Mouse (Mus musculus): ENCODE measurements at regions not wholly inside any gene's neighbourhood (a gene's known extent, or its start where the extent isn't known, plus 50 kb on each side); places are given as distances from the start of the nearest gene placed in this dataset.
A peak's percentile ranks its signal among the peaks of the same experiment; 100 is the strongest.

DNA sequence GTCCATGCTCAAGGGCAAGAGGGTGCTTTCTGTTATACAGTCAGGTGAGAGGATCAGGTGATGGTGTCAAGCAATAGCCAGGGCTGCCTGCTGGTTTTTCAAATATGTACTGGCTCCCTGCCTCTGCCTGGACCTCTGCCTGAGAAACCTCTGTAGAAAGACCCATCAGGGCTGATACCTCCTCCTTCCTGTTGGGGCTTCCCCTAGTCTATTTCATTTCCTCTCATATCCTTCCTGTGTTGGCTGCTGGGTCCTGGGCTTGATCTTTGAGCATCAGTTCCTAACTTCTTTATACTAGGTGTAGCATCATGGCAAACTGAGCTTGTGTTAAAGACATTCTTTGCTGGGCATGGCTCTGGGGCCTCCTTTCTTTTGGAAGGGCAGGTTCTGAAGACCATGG, 89.5 kb downstream of the Tmem38b start:
- Histone ChIP-seq H3K27me3 (no peaks in the 10 kb centered on the region), H3K9ac (no peak overlapping the region), H3K4me1 (replicated peaks) (no peaks in the 10 kb centered on the region), H3K27ac (replicated peaks) (no peak overlapping the region), H3K36me3 (no peaks in the 10 kb centered on the region), H3K4me3 (no peak overlapping the region), H3K4me2 (no peak overlapping the region), H3K9me3 (no peaks in the 10 kb centered on the region)
- no peak for ATAC-seq (ENCODE audit: low FRiP score, low read depth)

DNA sequence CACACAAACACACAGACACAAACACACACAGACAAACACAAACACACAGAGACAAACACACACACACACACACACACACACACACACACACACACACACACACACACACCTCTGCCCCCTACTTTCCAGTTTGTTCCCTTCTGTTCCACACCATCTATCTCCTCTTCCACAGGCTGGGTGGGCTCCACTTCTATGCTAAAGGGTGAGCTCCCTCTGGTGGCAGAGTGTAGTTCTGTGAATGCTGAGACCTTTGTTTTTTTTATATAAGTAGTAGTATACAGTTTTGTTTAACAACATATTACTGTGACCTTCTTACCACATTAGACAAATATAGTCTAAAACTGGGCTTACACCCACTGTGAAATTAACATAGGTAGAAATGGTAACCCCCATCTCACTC, 93.3 kb downstream of the Tmem38b start:
- ATAC-seq (ENCODE audit: low FRiP score, low read depth): no peak
- Histone ChIP-seq H3K4me2 (no peak overlapping the region), H3K4me1 (replicated peaks) (no peaks in the 10 kb centered on the region), H3K36me3 (no peaks in the 10 kb centered on the region), H3K27me3 (no peaks in the 10 kb centered on the region), H3K27ac (replicated peaks) (no peak overlapping the region), H3K4me3 (no peak overlapping the region), H3K9me3 (no peaks in the 10 kb centered on the region), H3K9ac (no peak overlapping the region)

DNA sequence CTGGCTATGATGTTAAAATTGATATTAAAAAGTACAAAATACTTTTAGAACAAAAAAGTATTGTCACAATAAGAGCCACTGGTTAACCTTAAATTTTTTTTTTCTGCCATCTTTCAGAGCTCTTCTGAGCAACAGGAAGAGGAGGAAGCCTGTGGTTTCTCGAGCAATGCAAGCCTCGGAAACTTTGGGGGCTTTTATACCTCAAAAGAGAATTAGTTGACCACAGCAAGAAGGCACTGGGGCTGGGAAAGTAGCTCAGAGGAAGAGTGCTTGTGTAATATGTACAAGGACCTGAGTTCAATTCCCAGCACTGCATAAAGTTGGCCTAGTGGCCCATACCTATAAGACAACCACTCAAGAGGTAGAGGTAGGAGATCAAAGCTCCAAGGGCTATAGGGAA, 94.7 kb downstream of the Tmem38b start:
- Histone ChIP-seq H3K9ac (no peak overlapping the region), H3K4me2 (no peak overlapping the region), H3K4me1 (replicated peaks) (no peaks in the 10 kb centered on the region), H3K36me3 (no peaks in the 10 kb centered on the region), H3K27ac (replicated peaks) (no peak overlapping the region), H3K9me3 (no peaks in the 10 kb centered on the region), H3K4me3 (no peak overlapping the region), H3K27me3 (no peaks in the 10 kb centered on the region)
- WGBS: 88% methylated on average over 2 of the region's 2 CpGs
- no peak for ATAC-seq (ENCODE audit: low FRiP score, low read depth)

DNA sequence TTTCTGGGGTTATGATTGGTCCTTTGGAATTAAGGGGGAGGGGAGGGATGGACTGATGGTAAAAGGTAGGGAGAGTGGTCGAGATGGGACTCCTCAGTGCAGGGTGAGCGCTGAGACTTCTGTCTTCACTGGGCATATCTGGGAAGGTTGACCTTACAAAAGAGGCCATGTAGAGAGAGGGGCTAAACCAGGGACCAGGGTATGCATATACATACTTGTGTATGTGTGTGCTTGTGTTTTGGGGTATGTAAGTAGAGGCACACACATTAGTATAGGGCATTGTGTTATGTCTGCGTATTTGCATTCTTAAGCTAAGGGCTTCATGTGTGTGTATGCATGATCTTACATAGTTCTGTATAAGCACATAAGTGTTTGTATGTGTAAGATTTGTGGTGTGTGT, 105.2 kb downstream of the Tmem38b start:
- H3K36me3 ChIP-seq: no peaks in the 10 kb centered on the region
- H3K4me1 ChIP-seq (replicated peaks): peaks cover 3% of the 10 kb centered on the region; the same call in 1 of the 2 replicates
- WGBS: 87% methylated on average over 3 of the region's 3 CpGs
- H3K9ac ChIP-seq: no peak overlapping the region
- peak; percentile 30; the same call in 1 of the 2 replicates for ATAC-seq (ENCODE audit: low FRiP score, low read depth)
- H3K27ac ChIP-seq (replicated peaks): no peak overlapping the region
- H3K4me3 ChIP-seq: no peak overlapping the region
- no peak overlapping the region for H3K4me2 ChIP-seq
- H3K27me3 ChIP-seq: no peaks in the 10 kb centered on the region
- no peaks in the 10 kb centered on the region for H3K9me3 ChIP-seq

DNA sequence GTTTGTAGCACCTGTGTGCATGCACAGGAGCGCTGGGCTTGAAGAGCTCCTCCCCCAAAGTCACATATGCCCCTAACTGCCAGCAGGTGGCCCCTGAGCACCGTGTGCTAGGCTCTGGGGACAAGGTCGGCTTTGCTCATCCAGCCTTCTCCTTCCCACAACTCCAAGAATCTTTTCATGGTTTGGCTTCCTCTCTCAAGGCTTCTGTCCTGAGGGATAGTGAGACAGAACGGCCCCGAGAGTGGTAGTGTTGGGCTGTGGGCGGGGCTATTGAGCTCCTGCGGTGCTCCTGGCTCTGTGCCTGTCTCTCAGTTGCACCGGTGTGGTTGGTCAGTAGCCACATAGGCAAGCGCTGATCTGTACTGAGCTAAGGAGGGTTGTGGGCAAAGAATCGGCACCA, 105.7 kb downstream of the Tmem38b start:
- H3K4me3 ChIP-seq: no peak overlapping the region; the same call in 1 of the 2 replicates
- peak overlapping the region; percentile 47 for H3K4me2 ChIP-seq
- peak; percentile 80 for ATAC-seq (ENCODE audit: low FRiP score, low read depth)
- H3K9ac ChIP-seq: no peak overlapping the region
- no peaks in the 10 kb centered on the region for H3K27me3 ChIP-seq
- WGBS: 18% methylated on average over 10 of the region's 10 CpGs
- H3K36me3 ChIP-seq: no peaks in the 10 kb centered on the region
- H3K9me3 ChIP-seq: no peaks in the 10 kb centered on the region
- peaks cover 3% of the 10 kb centered on the region; the same call in 1 of the 2 replicates for H3K4me1 ChIP-seq (replicated peaks)
- H3K27ac ChIP-seq (replicated peaks): no peak overlapping the region

DNA sequence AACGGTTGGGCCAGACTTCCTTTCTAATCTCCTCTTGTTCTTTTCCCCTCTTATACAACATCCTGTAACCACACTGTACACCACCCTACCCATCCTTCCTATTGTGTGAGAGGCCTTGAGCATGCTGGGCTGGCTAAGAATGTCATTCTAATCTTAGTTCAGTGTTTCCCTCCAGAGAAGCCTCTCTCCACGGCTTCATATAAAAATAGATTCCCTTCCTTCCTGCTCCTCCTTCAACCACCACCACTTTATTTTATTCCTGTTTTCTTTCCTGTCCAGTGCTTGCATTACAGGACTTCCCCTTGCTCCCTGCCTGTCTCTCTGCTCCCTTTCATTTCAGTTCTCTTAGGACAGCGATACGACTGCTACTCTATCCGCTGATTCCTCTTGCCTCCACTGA, 109.5 kb downstream of the Tmem38b start:
- ATAC-seq (ENCODE audit: low FRiP score, low read depth): no peak
- 78% methylated on average over 5 of the region's 5 CpGs for WGBS
- H3K27ac ChIP-seq (replicated peaks): no peak overlapping the region
- H3K9me3 ChIP-seq: no peaks in the 10 kb centered on the region
- H3K4me2 ChIP-seq: no peak overlapping the region
- no peaks in the 10 kb centered on the region for H3K27me3 ChIP-seq
- no peak overlapping the region for H3K4me3 ChIP-seq
- no peak overlapping the region for H3K9ac ChIP-seq
- H3K4me1 ChIP-seq (replicated peaks): peaks cover 3% of the 10 kb centered on the region; the same call in 1 of the 2 replicates
- H3K36me3 ChIP-seq: no peaks in the 10 kb centered on the region

DNA sequence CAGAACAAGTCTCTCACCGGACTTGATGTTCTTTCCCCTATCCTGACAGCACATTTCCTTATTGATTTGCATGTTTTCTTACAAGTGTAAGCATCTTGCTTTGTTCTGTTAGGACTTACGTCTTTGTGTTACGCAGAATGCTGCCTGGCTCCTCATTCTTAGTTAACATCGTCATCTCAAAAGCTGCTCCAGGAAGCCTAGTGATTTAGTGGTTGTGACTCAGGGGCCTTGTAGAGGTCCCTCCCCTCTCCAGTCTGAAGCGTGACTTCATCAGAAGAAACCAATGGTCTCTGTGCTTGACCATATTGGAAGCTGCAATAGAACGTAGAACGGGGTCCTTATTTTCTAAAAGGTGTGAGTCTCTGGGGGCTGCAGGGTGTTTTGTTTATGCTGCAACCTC, 122.9 kb downstream of the Tmem38b start:
- 83% methylated on average over 7 of the region's 7 CpGs for WGBS

DNA sequence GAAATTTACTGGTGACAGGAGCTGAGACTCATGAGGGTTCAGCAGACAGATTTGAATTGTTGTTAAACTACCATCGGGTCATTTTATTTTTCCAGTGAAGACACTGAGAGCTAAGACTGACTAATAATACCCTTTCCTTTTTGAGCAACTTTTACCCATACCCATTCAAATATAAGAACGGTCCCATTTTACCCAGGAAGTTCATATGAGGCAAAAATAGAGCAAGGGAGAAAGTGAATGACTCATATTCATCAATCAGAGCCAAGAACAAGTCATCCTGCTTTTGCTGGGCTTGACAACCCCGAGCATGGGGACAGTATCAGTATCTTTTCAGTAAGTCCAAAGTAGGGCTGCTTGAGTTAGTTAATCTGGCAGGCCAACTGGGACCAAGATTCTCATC, 123.3 kb downstream of the Tmem38b start:
- Histone ChIP-seq H3K27me3 (no peaks in the 10 kb centered on the region), H3K4me2 (no peak overlapping the region), H3K9me3 (no peaks in the 10 kb centered on the region), H3K4me1 (replicated peaks) (peaks cover 12% of the 10 kb centered on the region), H3K4me3 (no peak overlapping the region), H3K9ac (no peak overlapping the region), H3K27ac (replicated peaks) (no peak overlapping the region), H3K36me3 (no peaks in the 10 kb centered on the region)
- WGBS: 93% methylated on average over 3 of the region's 3 CpGs
- no peak for ATAC-seq (ENCODE audit: low FRiP score, low read depth)

More for the DNA sequence above, 122.9 kb downstream of the Tmem38b start:
- Histone ChIP-seq H3K27ac (replicated peaks) (no peak overlapping the region), H3K4me3 (no peak overlapping the region), H3K9me3 (no peaks in the 10 kb centered on the region), H3K27me3 (no peaks in the 10 kb centered on the region), H3K4me1 (replicated peaks) (peaks cover 12% of the 10 kb centered on the region), H3K4me2 (no peak overlapping the region), H3K36me3 (no peaks in the 10 kb centered on the region), H3K9ac (no peak overlapping the region)
- no peak for ATAC-seq (ENCODE audit: low FRiP score, low read depth)

DNA sequence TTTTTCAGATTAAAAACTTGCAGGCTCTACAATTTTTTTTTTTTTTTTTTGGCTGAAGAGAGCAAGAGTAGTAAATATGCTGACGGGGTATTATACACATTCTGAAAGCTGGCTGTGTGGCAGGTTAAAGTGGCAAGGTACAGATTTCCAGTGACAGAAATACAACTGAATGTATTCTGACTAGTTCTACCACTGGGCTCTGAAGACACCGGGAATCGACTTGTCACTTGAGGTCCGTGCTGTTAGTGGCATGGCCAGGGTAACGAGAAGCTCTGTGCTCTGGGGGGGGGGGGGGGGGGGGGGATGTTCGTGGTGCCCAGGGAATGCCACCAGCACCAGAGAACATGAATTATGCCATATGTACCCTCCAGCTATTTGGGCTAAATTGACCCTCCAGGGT, 124.7 kb downstream of the Tmem38b start:
- Histone ChIP-seq H3K9ac (no peak overlapping the region), H3K27me3 (no peaks in the 10 kb centered on the region), H3K36me3 (no peaks in the 10 kb centered on the region), H3K4me1 (replicated peaks) (peaks cover 12% of the 10 kb centered on the region), H3K9me3 (no peaks in the 10 kb centered on the region), H3K4me3 (no peak overlapping the region), H3K27ac (replicated peaks) (no peak overlapping the region; the same call in 1 of the 2 replicates), H3K4me2 (no peak overlapping the region)
- 39% methylated on average over 6 of the region's 6 CpGs for WGBS
- 0 out of 2 replicates have a peak, but pooled peaks have one; percentile 27 for ATAC-seq (ENCODE audit: low FRiP score, low read depth)

DNA sequence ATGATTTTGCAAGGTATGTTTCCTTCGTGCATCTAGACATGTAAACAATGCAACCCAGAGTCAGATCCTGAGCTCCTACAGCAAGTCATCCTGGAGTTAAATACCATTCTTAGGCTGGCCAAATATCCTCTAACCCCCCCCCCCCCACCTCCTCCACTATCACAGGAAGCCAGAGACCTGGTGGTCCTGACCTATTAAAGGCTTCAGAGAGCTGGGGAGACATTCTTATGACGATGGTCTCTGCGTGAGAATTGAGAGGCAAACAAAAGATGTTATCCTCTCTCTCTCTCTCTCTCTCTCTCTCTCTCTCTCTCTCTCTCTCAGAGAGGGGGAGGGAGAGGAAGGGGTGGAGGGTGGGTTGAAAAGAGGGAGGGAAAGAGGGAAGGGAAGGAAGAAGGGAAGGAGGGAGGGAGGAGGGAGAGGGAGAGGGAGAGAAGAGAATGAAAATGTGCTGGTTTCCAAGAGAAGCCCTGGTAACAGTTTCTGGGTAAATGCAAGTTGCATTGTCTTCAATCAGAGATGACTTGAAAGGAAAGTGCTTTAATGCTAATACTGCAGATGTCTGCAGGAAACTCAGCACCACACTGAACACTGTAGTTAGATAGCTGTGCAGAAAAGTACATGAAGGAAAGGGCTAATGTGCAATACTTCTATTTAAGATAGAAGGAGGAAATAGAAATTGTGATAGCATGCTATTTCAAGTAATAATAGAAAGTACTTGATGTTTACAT, 125.3 kb downstream of the Tmem38b start:
- H3K9ac ChIP-seq: no peak overlapping the region
- H3K27me3 ChIP-seq: no peaks in the 10 kb centered on the region
- H3K4me1 ChIP-seq (replicated peaks): peaks cover 12% of the 10 kb centered on the region
- H3K9me3 ChIP-seq: no peaks in the 10 kb centered on the region
- 23% methylated on average over 3 of the region's 3 CpGs for WGBS
- no peak overlapping the region for H3K4me2 ChIP-seq
- H3K27ac ChIP-seq (replicated peaks): peak overlapping the region; percentile 29; the same call in 1 of the 2 replicates
- no peak overlapping the region for H3K4me3 ChIP-seq
- H3K36me3 ChIP-seq: no peaks in the 10 kb centered on the region
- ATAC-seq (ENCODE audit: low FRiP score, low read depth): no peak

DNA sequence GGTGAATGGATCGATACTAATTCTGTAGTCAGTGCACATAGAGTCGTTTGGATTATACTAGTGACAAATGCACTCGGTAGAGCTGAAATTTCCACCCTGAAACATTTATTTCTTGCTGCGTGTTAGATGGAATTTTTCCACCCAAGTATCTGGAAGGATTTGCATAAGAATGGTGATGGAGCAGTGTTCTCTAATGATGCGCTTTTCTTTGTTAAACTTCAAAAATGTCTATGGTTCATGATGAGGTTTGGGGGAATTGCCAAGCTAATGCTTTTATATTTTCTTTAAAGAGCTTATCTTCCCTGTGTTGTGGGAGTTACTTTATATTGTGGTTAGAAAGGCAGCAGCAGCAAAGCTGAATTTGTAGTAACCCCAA, 125.9 kb downstream of the Tmem38b start:
- Histone ChIP-seq H3K27ac (replicated peaks) (peak overlapping the region; percentile 29; the same call in 1 of the 2 replicates), H3K4me2 (no peak overlapping the region), H3K36me3 (no peaks in the 10 kb centered on the region), H3K9ac (no peak overlapping the region), H3K9me3 (no peaks in the 10 kb centered on the region), H3K4me1 (replicated peaks) (peaks cover 12% of the 10 kb centered on the region), H3K27me3 (no peaks in the 10 kb centered on the region), H3K4me3 (no peak overlapping the region)
- no peak for ATAC-seq (ENCODE audit: low FRiP score, low read depth)
- 37% methylated on average over 5 of the region's 5 CpGs for WGBS

DNA sequence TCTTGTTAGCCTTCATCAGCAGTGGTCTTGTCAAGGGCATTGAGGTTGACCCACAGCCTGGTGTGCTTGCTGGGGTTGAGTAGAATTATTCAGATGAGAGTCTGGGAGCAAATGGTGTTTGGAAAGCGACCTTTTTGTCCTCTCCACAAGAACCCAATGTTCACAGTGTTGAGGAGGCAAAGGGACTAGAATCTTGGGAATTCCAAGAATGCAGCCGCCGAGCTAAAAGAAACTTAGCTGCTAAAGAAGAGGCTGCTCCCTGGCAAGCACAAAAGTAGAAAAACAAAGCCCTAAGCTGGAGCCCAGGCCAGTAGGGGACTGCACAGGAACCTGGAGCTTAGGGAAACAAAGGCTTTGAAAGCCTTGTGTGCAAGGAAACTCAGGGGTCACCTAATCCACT, 126.4 kb downstream of the Tmem38b start:
- Histone ChIP-seq H3K27me3 (no peaks in the 10 kb centered on the region), H3K4me3 (no peak overlapping the region), H3K36me3 (no peaks in the 10 kb centered on the region), H3K4me1 (replicated peaks) (peaks cover 12% of the 10 kb centered on the region), H3K27ac (replicated peaks) (peak overlapping the region; percentile 29; the same call in 1 of the 2 replicates), H3K9me3 (no peaks in the 10 kb centered on the region), H3K4me2 (no peak overlapping the region), H3K9ac (no peak overlapping the region)
- 6% methylated on average over 3 of the region's 3 CpGs for WGBS
- ATAC-seq (ENCODE audit: low FRiP score, low read depth): no peak

DNA sequence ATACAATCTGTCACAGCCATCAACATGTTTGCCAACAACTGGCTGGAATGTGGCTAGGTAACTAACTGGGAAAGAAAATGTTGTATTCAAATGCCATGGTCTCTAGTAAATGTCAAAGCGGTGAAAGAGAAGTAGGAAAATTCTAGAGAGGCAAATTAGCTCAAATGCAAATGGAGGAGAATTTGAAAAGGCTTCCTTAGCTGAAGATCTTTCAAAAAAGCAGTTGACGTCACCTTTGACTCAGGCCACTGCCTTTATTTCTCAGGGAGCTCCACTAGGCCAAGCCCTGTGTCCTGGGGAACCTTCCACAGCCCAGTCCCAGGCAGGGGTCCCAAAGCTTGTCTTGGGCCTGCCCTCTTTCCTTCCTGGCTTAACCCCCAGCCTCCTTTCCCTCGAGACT, 136.6 kb downstream of the Tmem38b start:
- H3K4me3 ChIP-seq: no peak overlapping the region
- ATAC-seq (ENCODE audit: low FRiP score, low read depth): no peak
- no peak overlapping the region for H3K4me2 ChIP-seq
- WGBS: 67% methylated on average over 3 of the region's 3 CpGs
- no peaks in the 10 kb centered on the region for H3K27me3 ChIP-seq
- H3K9me3 ChIP-seq: no peaks in the 10 kb centered on the region
- H3K36me3 ChIP-seq: no peaks in the 10 kb centered on the region
- H3K9ac ChIP-seq: no peak overlapping the region
- H3K27ac ChIP-seq (replicated peaks): no peak overlapping the region
- H3K4me1 ChIP-seq (replicated peaks): no peaks in the 10 kb centered on the region
